Mouse (Mus musculus): Measurements from ENCODE around the gene Sobp. TPM values are rescaled to one million over a fixed set of nuclear protein-coding genes. Genes with fewer than 3 reads are reported as not detected.
A peak's percentile ranks its signal among the peaks of the same experiment; 100 is the strongest.

Gene Sobp
- polyA plus RNA-seq, 1 experiment, result 0.36 TPM

- no peaks in the 10 kb centered on the region for H3K36me3 ChIP-seq (ENCODE audit: control insufficient read depth, insufficient read depth, low read length, poor library complexity, severe bottlenecking)
- no peak overlapping the region for H3K4me3 ChIP-seq (ENCODE audit: low read depth, low read length)
- H3K4me1 ChIP-seq (ENCODE audit: control insufficient read depth, insufficient read depth, low read length), result no peaks in the 10 kb centered on the region
- H3K27ac ChIP-seq (ENCODE audit: insufficient read depth, low read length), result no peak overlapping the region
- H3K9ac ChIP-seq (ENCODE audit: low read depth, poor library complexity, severe bottlenecking), result 0 out of 2 replicates have a peak overlapping the region, but pooled peaks have one; percentile 18
- no peak for TF ChIP-seq CTCF (IDR thresholded peaks at IDR 0.05; ENCODE audit: low read depth, low read length)
- TF ChIP-seq POLR2A (IDR thresholded peaks at IDR 0.05; ENCODE audit: insufficient read depth, low read length), result no peak
- no peak for TF ChIP-seq EP300 (IDR thresholded peaks at IDR 0.05; ENCODE audit: insufficient read depth, low read depth, low read length)
- H3K27me3 ChIP-seq (ENCODE audit: control insufficient read depth, insufficient read depth, low read length, poor library complexity, severe bottlenecking), result no peaks in the 10 kb centered on the region
- H3K9me3 ChIP-seq (replicated peaks; ENCODE audit: control insufficient read depth, insufficient read depth, low read length, poor library complexity, severe bottlenecking), result no peaks in the 10 kb centered on the region
These were observed 172.2 kb downstream of the Sobp start for GRCm38 (mm10) chr10:43002066-43002678.

- TF ChIP-seq POLR2A (IDR thresholded peaks at IDR 0.05; ENCODE audit: insufficient read depth, low read length), result no peak
- no peak for TF ChIP-seq EP300 (IDR thresholded peaks at IDR 0.05; ENCODE audit: insufficient read depth, low read depth, low read length)
- H3K4me1 ChIP-seq (ENCODE audit: control insufficient read depth, insufficient read depth, low read length), result no peaks in the 10 kb centered on the region
- no peak overlapping the region for H3K9ac ChIP-seq (ENCODE audit: low read depth, poor library complexity, severe bottlenecking)
- H3K4me3 ChIP-seq (ENCODE audit: low read depth, low read length), result no peak overlapping the region
- no peak overlapping the region for H3K27ac ChIP-seq (ENCODE audit: insufficient read depth, low read length)
- no peaks in the 10 kb centered on the region for H3K36me3 ChIP-seq (ENCODE audit: control insufficient read depth, insufficient read depth, low read length, poor library complexity, severe bottlenecking)
- no peaks in the 10 kb centered on the region for H3K9me3 ChIP-seq (replicated peaks; ENCODE audit: control insufficient read depth, insufficient read depth, low read length, poor library complexity, severe bottlenecking)
- no peaks in the 10 kb centered on the region for H3K27me3 ChIP-seq (ENCODE audit: control insufficient read depth, insufficient read depth, low read length, poor library complexity, severe bottlenecking)
These were observed 172.9 kb downstream of the Sobp start for GRCm38 (mm10) chr10:43001433-43001832.

GRCm38 (mm10) chr10:42999324-42999723 is 175.0 kb downstream of the Sobp start:
- H3K9ac ChIP-seq (ENCODE audit: low read depth, poor library complexity, severe bottlenecking), result no peak overlapping the region

GRCm38 (mm10) chr10:42997278-42997677 is 177.1 kb downstream of the Sobp start:
- Histone ChIP-seq H3K4me1 (ENCODE audit: control insufficient read depth, insufficient read depth, low read length) (peaks cover 3% of the 10 kb centered on the region), H3K9me3 (replicated peaks; ENCODE audit: control insufficient read depth, insufficient read depth, low read length, poor library complexity, severe bottlenecking) (no peaks in the 10 kb centered on the region), H3K27ac (ENCODE audit: insufficient read depth, low read length) (no peak overlapping the region), H3K27me3 (ENCODE audit: control insufficient read depth, insufficient read depth, low read length, poor library complexity, severe bottlenecking) (no peaks in the 10 kb centered on the region), H3K36me3 (ENCODE audit: control insufficient read depth, insufficient read depth, low read length, poor library complexity, severe bottlenecking) (no peaks in the 10 kb centered on the region), H3K9ac (ENCODE audit: low read depth, poor library complexity, severe bottlenecking) (no peak overlapping the region), H3K4me3 (ENCODE audit: low read depth, low read length) (no peak overlapping the region)
- TF ChIP-seq EP300 (IDR thresholded peaks at IDR 0.05; ENCODE audit: insufficient read depth, low read depth, low read length) (no peak), CTCF (IDR thresholded peaks at IDR 0.05; ENCODE audit: low read depth, low read length) (no peak), POLR2A (IDR thresholded peaks at IDR 0.05; ENCODE audit: insufficient read depth, low read length) (no peak)

More at GRCm38 (mm10) chr10:42999324-42999723, 175.0 kb downstream of the Sobp start:
- TF ChIP-seq POLR2A (IDR thresholded peaks at IDR 0.05; ENCODE audit: insufficient read depth, low read length) (no peak), EP300 (IDR thresholded peaks at IDR 0.05; ENCODE audit: insufficient read depth, low read depth, low read length) (no peak), CTCF (IDR thresholded peaks at IDR 0.05; ENCODE audit: low read depth, low read length) (no peak)
- H3K4me3 ChIP-seq (ENCODE audit: low read depth, low read length), result no peak overlapping the region
- no peaks in the 10 kb centered on the region for H3K9me3 ChIP-seq (replicated peaks; ENCODE audit: control insufficient read depth, insufficient read depth, low read length, poor library complexity, severe bottlenecking)
- no peaks in the 10 kb centered on the region for H3K36me3 ChIP-seq (ENCODE audit: control insufficient read depth, insufficient read depth, low read length, poor library complexity, severe bottlenecking)
- peaks cover 3% of the 10 kb centered on the region for H3K4me1 ChIP-seq (ENCODE audit: control insufficient read depth, insufficient read depth, low read length)
- no peak overlapping the region for H3K27ac ChIP-seq (ENCODE audit: insufficient read depth, low read length)
- H3K27me3 ChIP-seq (ENCODE audit: control insufficient read depth, insufficient read depth, low read length, poor library complexity, severe bottlenecking), result no peaks in the 10 kb centered on the region

- Histone ChIP-seq H3K4me3 (ENCODE audit: low read depth, low read length) (no peak overlapping the region), H3K9me3 (replicated peaks; ENCODE audit: control insufficient read depth, insufficient read depth, low read length, poor library complexity, severe bottlenecking) (no peaks in the 10 kb centered on the region), H3K27ac (ENCODE audit: insufficient read depth, low read length) (no peak overlapping the region), H3K4me1 (ENCODE audit: control insufficient read depth, insufficient read depth, low read length) (peaks cover 3% of the 10 kb centered on the region), H3K36me3 (ENCODE audit: control insufficient read depth, insufficient read depth, low read length, poor library complexity, severe bottlenecking) (no peaks in the 10 kb centered on the region), H3K9ac (ENCODE audit: low read depth, poor library complexity, severe bottlenecking) (no peak overlapping the region), H3K27me3 (ENCODE audit: control insufficient read depth, insufficient read depth, low read length, poor library complexity, severe bottlenecking) (no peaks in the 10 kb centered on the region)
- no peak for TF ChIP-seq POLR2A (IDR thresholded peaks at IDR 0.05; ENCODE audit: insufficient read depth, low read length)
- TF ChIP-seq CTCF (IDR thresholded peaks at IDR 0.05; ENCODE audit: low read depth, low read length), result no peak
- no peak for TF ChIP-seq EP300 (IDR thresholded peaks at IDR 0.05; ENCODE audit: insufficient read depth, low read depth, low read length)
These were observed 178.8 kb downstream of the Sobp start for GRCm38 (mm10) chr10:42995484-42995895.

- Histone ChIP-seq H3K27ac (ENCODE audit: insufficient read depth, low read length) (no peak overlapping the region), H3K9me3 (replicated peaks; ENCODE audit: control insufficient read depth, insufficient read depth, low read length, poor library complexity, severe bottlenecking) (no peaks in the 10 kb centered on the region), H3K4me1 (ENCODE audit: control insufficient read depth, insufficient read depth, low read length) (peaks cover 3% of the 10 kb centered on the region), H3K36me3 (ENCODE audit: control insufficient read depth, insufficient read depth, low read length, poor library complexity, severe bottlenecking) (no peaks in the 10 kb centered on the region), H3K27me3 (ENCODE audit: control insufficient read depth, insufficient read depth, low read length, poor library complexity, severe bottlenecking) (no peaks in the 10 kb centered on the region), H3K4me3 (ENCODE audit: low read depth, low read length) (no peak overlapping the region), H3K9ac (ENCODE audit: low read depth, poor library complexity, severe bottlenecking) (no peak overlapping the region)
- TF ChIP-seq CTCF (IDR thresholded peaks at IDR 0.05; ENCODE audit: low read depth, low read length) (no peak), EP300 (IDR thresholded peaks at IDR 0.05; ENCODE audit: insufficient read depth, low read depth, low read length) (no peak), POLR2A (IDR thresholded peaks at IDR 0.05; ENCODE audit: insufficient read depth, low read length) (no peak)
These were observed 180.0 kb downstream of the Sobp start for GRCm38 (mm10) chr10:42994331-42994782.
